7 mouse cellular contexts compared by ENCODE assay signal in the genomic region with DNA sequence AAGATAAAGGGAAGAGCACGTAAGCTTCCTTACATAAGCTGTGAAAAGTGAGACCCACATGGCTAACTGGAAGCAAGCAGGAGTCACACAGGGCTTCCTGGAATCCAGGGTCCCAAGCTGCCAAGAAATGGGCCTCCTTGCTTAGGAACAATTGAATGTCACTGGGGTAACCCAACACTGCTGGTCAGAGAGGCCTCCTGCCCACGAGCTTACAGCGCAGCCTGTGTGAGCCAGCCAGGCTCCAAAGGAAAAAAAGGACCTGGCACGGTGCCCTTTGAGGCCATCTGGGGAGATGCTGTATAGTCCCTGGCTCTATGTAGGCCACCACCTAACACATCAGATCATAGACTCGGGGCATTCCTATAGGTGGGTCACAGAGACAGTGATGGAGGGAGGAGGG. TPM values are rescaled to one million over a fixed set of nuclear protein-coding genes. Genes with fewer than 3 reads are reported as not detected.
A peak's percentile ranks its signal among the peaks of the same experiment; 100 is the strongest.
DNase-seq lines count a peak whose midpoint lies in the region; ATAC-seq and TF ChIP-seq lines count a peak whose summit lies in the region.

No protein-coding gene starts in this region.

- no peaks in the 10 kb centered on the region for H3K36me3 ChIP-seq in limb, embryonic 15.5 days

- H3K4me1 ChIP-seq in cerebellum, adult 2 months (ENCODE audit: control insufficient read depth, insufficient read depth, low read length), result peaks cover 18% of the 10 kb centered on the region
- peaks cover 7% of the 10 kb centered on the region for H3K4me1 ChIP-seq in limb, embryonic 15.5 days

- no peak for TF ChIP-seq CTCF in cerebellum, adult 2 months (IDR thresholded peaks at IDR 0.05; ENCODE audit: borderline replicate concordance, insufficient read depth, low read depth, low read length)

- peak overlapping the region; percentile 66 for H3K27ac ChIP-seq in cerebellum, adult 2 months (ENCODE audit: insufficient read depth, low read length)
- no peak overlapping the region for H3K27ac ChIP-seq in limb, embryonic 15.5 days

- no peak overlapping the region for H3K4me3 ChIP-seq in cerebellum, adult 2 months (replicated peaks; ENCODE audit: insufficient read depth, low read depth, low read length)
- H3K4me3 ChIP-seq in limb, embryonic 15.5 days, result no peak overlapping the region

- WGBS in cerebellum, adult 2 months, result 7% methylated on average over 5 of the region's 5 CpGs
- 62% methylated on average over 5 of the region's 5 CpGs for WGBS in limb, embryonic 15.5 days

- H3K9me3 ChIP-seq in limb, embryonic 15.5 days, result no peaks in the 10 kb centered on the region

- no peak overlapping the region for H3K4me2 ChIP-seq in limb, embryonic 15.5 days

- peak; percentile 67 for ATAC-seq in limb, embryonic 15.5 days (ENCODE audit: insufficient number of reproducible peaks, low FRiP score, low TSS enrichment, low read depth)

- no peaks in the 10 kb centered on the region for H3K27me3 ChIP-seq in cerebellum, adult 2 months (ENCODE audit: control insufficient read depth, insufficient read depth, low read length)
- no peaks in the 10 kb centered on the region for H3K27me3 ChIP-seq in limb, embryonic 15.5 days

- peak; percentile 25; the same call in 1 of the 2 replicates for TF ChIP-seq POLR2A in cerebellum, adult 2 months (IDR thresholded peaks at IDR 0.05; ENCODE audit: borderline replicate concordance, insufficient read depth, low read length)

- DNase-seq in lung, postnatal 36 days, result peak; percentile 26
- DNase-seq in lung, adult 18-20 months, result no peak
- peak; percentile 92 to 94 for DNase-seq in cerebellum, adult 2 months
- peak; percentile 35 to 66 for DNase-seq in gastrocnemius, adult 8-10 months (ENCODE audit: low spot score in 2 of 2)
- no peak for DNase-seq in thymus, postnatal 0 days (ENCODE audit: low spot score)
- no peak for DNase-seq in neural tube, embryonic 10.5 days (ENCODE audit: extremely low spot score, low spot score)

- H3K9ac ChIP-seq in limb, embryonic 15.5 days, result no peak overlapping the region

RNA-seq across cellular contexts. Expression of a gene that starts 24.3 kb away (rescaled TPM):
- polyA plus RNA-seq in cerebellum, adult 2 months (2012; rRNA removed), result 53.5 and 59.4 TPM in 2 replicates
- 10 to 100 TPM in 1 of 4 experiments, 1 to 10 TPM in 3; 6.2 to 13.3 (median 8.8) TPM for total RNA-seq in gastrocnemius, adult 8-10 months (2022)
- 11.2 and 14.8 TPM in 2 replicates for polyA plus RNA-seq in limb, embryonic 15.5 days (2015; fragmentation: Nextera tagmentation; extraction: Ambion mirVana)
- 4.6 and 5.8 TPM in 2 replicates for polyA plus RNA-seq in thymus, postnatal 0 days (2015; fragmentation: Nextera tagmentation; extraction: Ambion mirVana)

RNA-seq across cellular contexts. Expression of a gene that starts 48.2 kb away (rescaled TPM):
- 60.9 and 63.5 TPM in 2 replicates for polyA plus RNA-seq in cerebellum, adult 2 months (2012; rRNA removed)
- total RNA-seq in gastrocnemius, adult 8-10 months (2022), result 10 to 100 TPM; 21.8 to 27.9 (median 24.9) TPM
- polyA plus RNA-seq in limb, embryonic 15.5 days (2015; fragmentation: Nextera tagmentation; extraction: Ambion mirVana), result 14.7 and 16.6 TPM in 2 replicates
- 17.9 and 19.7 TPM in 2 replicates for polyA plus RNA-seq in thymus, postnatal 0 days (2015; fragmentation: Nextera tagmentation; extraction: Ambion mirVana)

Comparison
In these comparisons a context has a peak if more than half of its experiments do, and no peak if none do; other contexts are left out.
1. DNase-seq: peak in lung, postnatal 36 days (single experiment), cerebellum, adult 2 months (2 of 2) and gastrocnemius, adult 8-10 months (2 of 2); none in lung, adult 18-20 months (0 of 2), thymus, postnatal 0 days (single experiment) and neural tube, embryonic 10.5 days (single experiment).